Mouse (Mus musculus): Measurements from ENCODE around the gene Rfx1. TPM values are rescaled to one million over a fixed set of nuclear protein-coding genes. Genes with fewer than 3 reads are reported as not detected.
A peak's percentile ranks its signal among the peaks of the same experiment; 100 is the strongest.

Rfx1 gene
- polyA plus RNA-seq, 1 experiment from 2014 or later, result 9.5 TPM

DNA sequence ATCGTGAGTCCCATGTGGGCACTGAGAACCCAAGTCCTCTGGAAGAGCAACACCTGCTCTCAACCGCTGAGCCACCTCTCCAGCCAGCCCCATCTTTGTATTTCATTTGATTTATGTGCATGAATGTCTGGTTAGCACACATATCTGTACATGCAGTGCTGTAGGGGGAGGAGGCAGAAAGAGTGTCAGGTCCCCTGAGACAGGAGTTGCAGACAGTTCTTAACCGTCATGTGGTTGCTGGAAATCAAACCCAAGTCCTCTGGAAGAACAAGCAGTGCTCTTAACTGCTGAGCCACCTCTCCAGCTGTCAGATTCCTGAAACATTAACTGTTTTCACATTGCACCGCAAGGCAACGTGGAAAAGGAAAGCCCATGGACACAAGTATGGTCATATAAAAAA is 18.5 kb upstream of the Rfx1 start:
- H3K36me3 ChIP-seq (ENCODE audit: control insufficient read depth, insufficient read depth, low read length), result no peaks in the 10 kb centered on the region
- no peak for ATAC-seq (replicated peaks; ENCODE audit: low FRiP score)
- 71% methylated on average over 5 of the region's 5 CpGs for WGBS

DNA sequence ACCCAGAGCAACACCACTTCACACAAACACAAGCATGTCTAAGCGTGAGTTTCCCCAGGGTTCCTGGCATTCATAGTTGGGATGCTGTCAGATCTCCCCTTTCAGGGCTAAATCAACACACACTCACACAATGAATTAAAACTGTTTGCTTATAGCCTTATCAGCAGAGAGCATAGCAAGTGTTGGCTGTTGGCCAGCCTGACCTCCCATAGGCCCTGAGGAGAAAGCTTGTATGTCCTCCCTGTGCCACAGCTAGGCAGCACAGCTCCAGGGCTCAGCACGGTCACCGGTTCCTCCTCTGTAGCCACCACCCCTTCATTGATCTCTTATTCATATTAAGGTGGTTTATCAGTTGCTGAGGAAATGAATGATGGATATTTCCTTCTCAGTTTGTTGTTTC is 13.9 kb upstream of the Rfx1 start:
- ATAC-seq (replicated peaks; ENCODE audit: low FRiP score), result no peak
- Histone ChIP-seq H3K9ac (ENCODE audit: low read depth, low read length) (no peak overlapping the region), H3K27ac (ENCODE audit: low read depth, low read length) (no peak overlapping the region), H3K4me1 (replicated peaks; ENCODE audit: control insufficient read depth, insufficient read depth, low read length) (no peaks in the 10 kb centered on the region), H3K36me3 (ENCODE audit: control insufficient read depth, insufficient read depth, low read length) (no peaks in the 10 kb centered on the region), H3K4me2 (no peak overlapping the region), H3K27me3 (replicated peaks; ENCODE audit: control insufficient read depth, insufficient read depth, low read length) (peaks cover 3% of the 10 kb centered on the region; the same call in 1 of the 2 replicates), H3K4me3 (ENCODE audit: low read depth, low read length) (no peak overlapping the region), H3K9me3 (ENCODE audit: control insufficient read depth, low read length) (no peaks in the 10 kb centered on the region)
- 75% methylated on average over 3 of the region's 3 CpGs for WGBS
- DNase-seq (ENCODE audit: low spot score), result no peak

More for the DNA sequence above, 18.5 kb upstream of the Rfx1 start:
- no peaks in the 10 kb centered on the region for H3K9me3 ChIP-seq (ENCODE audit: control insufficient read depth, low read length)
- no peak overlapping the region for H3K27ac ChIP-seq (ENCODE audit: low read depth, low read length)
- no peak overlapping the region for H3K4me2 ChIP-seq
- H3K4me1 ChIP-seq (replicated peaks; ENCODE audit: control insufficient read depth, insufficient read depth, low read length), result no peaks in the 10 kb centered on the region; the same call in 1 of the 2 replicates
- no peak for DNase-seq (ENCODE audit: low spot score)
- H3K9ac ChIP-seq (ENCODE audit: low read depth, low read length), result no peak overlapping the region
- H3K27me3 ChIP-seq (replicated peaks; ENCODE audit: control insufficient read depth, insufficient read depth, low read length), result peaks cover 30% of the 10 kb centered on the region
- H3K4me3 ChIP-seq (ENCODE audit: low read depth, low read length), result no peak overlapping the region

DNA sequence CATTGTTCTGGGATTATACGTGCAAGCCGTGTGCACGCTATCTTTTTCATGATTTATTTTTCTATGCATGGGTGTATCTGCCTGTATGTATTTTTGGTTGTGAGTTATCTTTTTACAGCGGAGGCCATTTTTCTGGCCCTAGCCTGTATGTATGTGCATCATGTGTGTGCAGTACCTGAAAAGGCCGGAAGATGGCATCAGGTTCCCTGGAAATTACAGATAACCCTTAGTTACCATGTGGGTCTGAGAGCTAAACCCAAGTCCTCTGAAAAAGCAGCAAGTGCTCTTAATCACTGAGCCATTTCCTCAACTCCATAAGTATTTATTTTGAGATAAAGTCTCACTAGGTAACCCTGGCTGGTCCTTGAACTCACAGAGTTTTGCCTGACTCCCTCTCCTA is 13.4 kb upstream of the Rfx1 start:
- no peak overlapping the region for H3K4me2 ChIP-seq
- no peaks in the 10 kb centered on the region for H3K36me3 ChIP-seq (ENCODE audit: control insufficient read depth, insufficient read depth, low read length)
- H3K27ac ChIP-seq (ENCODE audit: low read depth, low read length), result no peak overlapping the region
- no peaks in the 10 kb centered on the region for H3K4me1 ChIP-seq (replicated peaks; ENCODE audit: control insufficient read depth, insufficient read depth, low read length)
- peaks cover 3% of the 10 kb centered on the region; the same call in 1 of the 2 replicates for H3K27me3 ChIP-seq (replicated peaks; ENCODE audit: control insufficient read depth, insufficient read depth, low read length)
- no peaks in the 10 kb centered on the region for H3K9me3 ChIP-seq (ENCODE audit: control insufficient read depth, low read length)
- H3K4me3 ChIP-seq (ENCODE audit: low read depth, low read length), result no peak overlapping the region
- H3K9ac ChIP-seq (ENCODE audit: low read depth, low read length), result no peak overlapping the region
- 85% methylated on average over 5 of the region's 5 CpGs for WGBS
- DNase-seq (ENCODE audit: low spot score) (no peak), ATAC-seq (replicated peaks; ENCODE audit: low FRiP score) (no peak)

DNA sequence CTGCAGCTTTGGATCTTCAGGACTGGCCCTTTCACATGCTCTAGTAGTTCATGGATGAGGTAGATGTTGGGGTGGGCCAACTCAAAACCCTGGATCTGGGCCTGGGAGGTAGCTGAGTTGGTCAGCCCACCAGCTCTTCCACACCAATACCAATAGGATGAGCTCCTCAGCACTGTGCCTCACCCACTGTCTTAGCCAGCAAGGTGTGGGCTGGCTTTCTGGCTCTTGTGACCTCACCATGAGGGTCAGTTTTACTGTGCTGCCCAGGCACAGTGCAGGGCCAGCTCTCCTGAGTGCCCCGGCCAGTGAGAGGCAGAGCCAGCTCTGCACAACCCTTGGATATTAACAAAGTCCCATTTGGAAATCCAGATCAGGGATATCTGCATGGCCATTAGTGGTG is 8.8 kb upstream of the Rfx1 start:
- peaks cover 4% of the 10 kb centered on the region; the same call in 1 of the 2 replicates for H3K4me1 ChIP-seq (replicated peaks; ENCODE audit: control insufficient read depth, insufficient read depth, low read length)
- no peak overlapping the region for H3K9ac ChIP-seq (ENCODE audit: low read depth, low read length)
- no peak for ATAC-seq (replicated peaks; ENCODE audit: low FRiP score)
- H3K4me2 ChIP-seq, result no peak overlapping the region
- H3K4me3 ChIP-seq (ENCODE audit: low read depth, low read length), result no peak overlapping the region
- no peaks in the 10 kb centered on the region for H3K36me3 ChIP-seq (ENCODE audit: control insufficient read depth, insufficient read depth, low read length)
- 92% methylated on average over 1 of the region's 1 CpGs for WGBS
- no peaks in the 10 kb centered on the region for H3K27me3 ChIP-seq (replicated peaks; ENCODE audit: control insufficient read depth, insufficient read depth, low read length)
- no peak for DNase-seq (ENCODE audit: low spot score)
- H3K9me3 ChIP-seq (ENCODE audit: control insufficient read depth, low read length), result no peaks in the 10 kb centered on the region
- no peak overlapping the region for H3K27ac ChIP-seq (ENCODE audit: low read depth, low read length)

DNA sequence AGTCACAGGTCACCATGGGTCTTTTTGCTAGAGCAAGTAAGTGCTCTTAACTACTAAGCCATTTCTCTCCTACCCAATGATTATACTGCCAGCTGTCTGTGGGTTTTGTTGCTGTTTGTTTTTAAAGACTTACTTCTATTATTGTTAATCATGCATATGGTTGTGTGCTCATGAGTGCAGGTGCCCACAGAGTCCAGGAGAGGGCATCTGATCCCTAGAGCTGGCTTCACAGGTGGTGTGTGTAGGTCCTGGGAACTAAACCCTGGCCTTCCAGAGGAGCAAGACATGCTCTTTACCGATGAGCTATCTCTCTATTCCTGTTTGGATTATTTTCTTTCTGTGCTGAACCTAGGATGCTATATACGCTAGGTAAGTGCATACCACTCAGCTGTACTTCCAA is 7.4 kb upstream of the Rfx1 start:
- H3K4me3 ChIP-seq (ENCODE audit: low read depth, low read length), result no peak overlapping the region
- no peaks in the 10 kb centered on the region for H3K9me3 ChIP-seq (ENCODE audit: control insufficient read depth, low read length)
- H3K4me2 ChIP-seq, result no peak overlapping the region
- no peaks in the 10 kb centered on the region for H3K27me3 ChIP-seq (replicated peaks; ENCODE audit: control insufficient read depth, insufficient read depth, low read length)
- DNase-seq (ENCODE audit: low spot score), result no peak
- 87% methylated on average over 2 of the region's 2 CpGs for WGBS
- no peak overlapping the region for H3K27ac ChIP-seq (ENCODE audit: low read depth, low read length)
- ATAC-seq (replicated peaks; ENCODE audit: low FRiP score), result no peak
- H3K9ac ChIP-seq (ENCODE audit: low read depth, low read length), result no peak overlapping the region
- H3K36me3 ChIP-seq (ENCODE audit: control insufficient read depth, insufficient read depth, low read length), result no peaks in the 10 kb centered on the region
- H3K4me1 ChIP-seq (replicated peaks; ENCODE audit: control insufficient read depth, insufficient read depth, low read length), result peaks cover 12% of the 10 kb centered on the region

DNA sequence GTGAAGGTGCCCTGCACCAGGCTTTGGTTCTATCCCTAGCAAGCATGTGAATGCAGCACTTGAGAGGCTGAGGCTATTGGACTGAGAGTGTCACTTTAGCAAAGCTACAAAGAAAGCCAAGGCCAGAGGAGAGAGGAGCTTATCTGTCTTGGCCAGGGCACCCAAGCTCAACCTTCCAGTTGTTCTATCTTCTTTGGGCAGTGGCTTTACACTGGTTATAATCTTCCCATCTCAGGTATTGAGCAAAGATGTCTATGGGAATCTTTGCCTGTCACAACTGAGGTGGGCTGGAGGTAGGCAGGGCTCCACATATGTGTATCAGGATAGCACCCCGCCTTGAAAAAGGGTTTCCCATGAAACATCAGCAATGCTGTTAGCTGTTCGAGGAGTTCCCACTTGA is 6.4 kb upstream of the Rfx1 start:
- ATAC-seq (replicated peaks; ENCODE audit: low FRiP score), result peak; percentile 75
- no peak overlapping the region for H3K27ac ChIP-seq (ENCODE audit: low read depth, low read length)

DNA sequence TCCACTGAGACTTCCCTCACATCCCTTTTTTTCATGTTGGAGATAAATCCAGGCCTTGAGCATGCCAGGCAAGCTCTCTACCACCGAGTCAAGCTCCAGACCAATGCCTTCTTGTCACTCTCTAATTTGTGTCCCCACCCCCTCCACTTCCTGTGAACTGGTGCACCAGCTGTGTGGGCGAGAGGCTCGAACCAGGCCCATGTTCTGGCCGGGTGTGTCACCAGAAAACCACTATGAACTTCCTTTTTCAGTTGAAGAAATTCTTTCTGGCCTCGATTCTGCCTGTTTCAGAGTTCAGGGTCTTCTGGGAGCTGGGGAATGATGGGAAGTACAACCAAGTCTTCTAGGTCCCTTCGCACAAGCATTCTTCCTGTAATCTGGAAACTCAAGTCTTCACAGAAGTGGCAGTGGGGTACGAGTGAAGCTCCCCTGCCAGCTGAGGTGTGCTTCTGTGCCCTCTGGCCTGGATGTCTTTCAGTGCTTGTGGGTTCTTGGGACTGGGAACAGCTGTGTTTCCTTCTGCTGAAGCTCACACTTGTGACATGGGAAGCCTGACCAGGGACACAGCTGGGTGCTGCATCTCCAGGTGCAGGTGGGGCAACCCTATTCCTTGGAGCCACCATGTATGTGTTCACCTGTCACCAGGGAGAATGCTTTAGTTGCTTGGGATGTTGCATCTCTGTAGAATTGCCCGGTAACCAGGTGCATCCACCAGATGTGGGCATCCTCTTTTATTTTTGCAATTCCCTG is 2.6 kb upstream of the Rfx1 start:
- ATAC-seq (replicated peaks; ENCODE audit: low FRiP score), result no peak
- DNase-seq (ENCODE audit: low spot score), result no peak
- no peaks in the 10 kb centered on the region for H3K36me3 ChIP-seq (ENCODE audit: control insufficient read depth, insufficient read depth, low read length)
- 48% methylated on average over 8 of the region's 8 CpGs for WGBS
- H3K4me3 ChIP-seq (ENCODE audit: low read depth, low read length), result no peak overlapping the region
- no peak overlapping the region for H3K4me2 ChIP-seq
- H3K9me3 ChIP-seq (ENCODE audit: control insufficient read depth, low read length), result no peaks in the 10 kb centered on the region
- no peaks in the 10 kb centered on the region for H3K27me3 ChIP-seq (replicated peaks; ENCODE audit: control insufficient read depth, insufficient read depth, low read length)
- peak overlapping the region; percentile 21; the same call in 1 of the 2 replicates for H3K27ac ChIP-seq (ENCODE audit: low read depth, low read length)
- H3K9ac ChIP-seq (ENCODE audit: low read depth, low read length), result no peak overlapping the region
- peaks cover 28% of the 10 kb centered on the region for H3K4me1 ChIP-seq (replicated peaks; ENCODE audit: control insufficient read depth, insufficient read depth, low read length)

More for the DNA sequence above, 6.4 kb upstream of the Rfx1 start:
- Histone ChIP-seq H3K4me2 (no peak overlapping the region), H3K27me3 (replicated peaks; ENCODE audit: control insufficient read depth, insufficient read depth, low read length) (no peaks in the 10 kb centered on the region), H3K36me3 (ENCODE audit: control insufficient read depth, insufficient read depth, low read length) (no peaks in the 10 kb centered on the region), H3K9ac (ENCODE audit: low read depth, low read length) (no peak overlapping the region), H3K4me3 (ENCODE audit: low read depth, low read length) (no peak overlapping the region), H3K9me3 (ENCODE audit: control insufficient read depth, low read length) (no peaks in the 10 kb centered on the region), H3K4me1 (replicated peaks; ENCODE audit: control insufficient read depth, insufficient read depth, low read length) (peaks cover 13% of the 10 kb centered on the region)
- DNase-seq (ENCODE audit: low spot score), result no peak
- WGBS, result 51% methylated on average over 2 of the region's 2 CpGs

DNA sequence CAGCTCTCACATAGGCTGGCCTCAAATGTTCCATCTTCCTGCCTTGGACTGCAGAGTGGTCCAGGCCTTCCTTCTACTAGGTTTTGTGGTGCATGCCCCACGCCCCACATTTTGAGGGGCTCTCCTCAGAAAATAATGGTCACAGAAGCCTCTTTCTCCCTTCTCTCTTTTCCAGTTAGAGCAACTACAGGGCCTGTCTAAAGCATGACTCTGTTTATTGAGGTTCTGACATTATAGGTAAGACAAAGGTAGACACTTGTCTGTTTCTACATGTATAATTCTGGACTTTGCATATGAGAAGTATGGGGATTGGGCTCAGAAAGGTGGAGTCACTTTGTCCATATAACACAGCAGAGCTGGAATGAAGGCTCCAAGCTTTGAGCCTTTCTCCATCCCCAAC is 1.6 kb upstream of the Rfx1 start, which contains the start of gene Gm10643:
Gm10643 (minus strand) TSS at position 101 of the 400 bp plus-strand sequence.
- peak within 1 kb of the TSS; percentile 99 for H3K27ac ChIP-seq (ENCODE audit: low read depth, low read length)
- no peaks in the 10 kb centered on the region for H3K36me3 ChIP-seq (ENCODE audit: control insufficient read depth, insufficient read depth, low read length)
- DNase-seq (ENCODE audit: low spot score) (no peak), ATAC-seq (replicated peaks; ENCODE audit: low FRiP score) (no peak)
- 88% methylated on average over 1 of the region's 1 CpGs for WGBS
- H3K9ac ChIP-seq (ENCODE audit: low read depth, low read length), result peak within 1 kb of the TSS; percentile 78
- no peaks in the 10 kb centered on the region for H3K9me3 ChIP-seq (ENCODE audit: control insufficient read depth, low read length)
- no peaks in the 10 kb centered on the region for H3K27me3 ChIP-seq (replicated peaks; ENCODE audit: control insufficient read depth, insufficient read depth, low read length)
- H3K4me1 ChIP-seq (replicated peaks; ENCODE audit: control insufficient read depth, insufficient read depth, low read length), result peaks cover 34% of the 10 kb centered on the region
- H3K4me3 ChIP-seq (ENCODE audit: low read depth, low read length), result peak within 1 kb of the TSS; percentile 94
- peak within 1 kb of the TSS; percentile 90 for H3K4me2 ChIP-seq

DNA sequence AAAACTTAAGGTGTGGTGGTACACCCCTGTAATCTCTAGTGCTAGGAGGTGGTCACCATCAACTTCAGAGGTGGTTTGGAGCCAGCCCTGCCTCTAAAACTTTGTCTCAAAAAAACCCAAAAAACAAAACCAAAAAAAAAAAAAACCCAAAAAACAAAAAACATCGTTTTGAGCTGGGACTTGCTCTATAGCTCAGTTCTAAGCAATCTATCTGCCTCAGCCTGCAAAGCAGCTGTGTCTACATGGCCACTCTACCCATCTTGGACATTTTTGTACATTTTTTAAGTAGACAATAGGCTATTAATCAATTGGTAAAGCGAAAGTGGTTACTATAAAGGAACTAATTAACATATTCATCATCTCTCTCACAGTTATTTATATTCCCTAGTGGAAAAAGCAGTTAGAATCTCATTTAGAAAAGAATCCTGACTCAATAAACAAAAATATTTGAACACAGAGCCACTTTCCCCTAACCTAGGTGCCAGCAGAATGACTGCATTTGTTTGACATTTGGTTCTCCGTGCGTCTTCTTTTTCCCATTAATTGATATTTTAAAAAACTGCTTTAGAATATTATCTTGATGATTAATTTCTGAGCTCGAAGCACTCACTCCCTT is 1.1 kb upstream of the Rfx1 start:
- Histone ChIP-seq H3K4me2 (peak overlapping the region; percentile 90), H3K27ac (ENCODE audit: low read depth, low read length) (peak overlapping the region; percentile 99), H3K4me3 (ENCODE audit: low read depth, low read length) (peak overlapping the region; percentile 94), H3K9ac (ENCODE audit: low read depth, low read length) (peak overlapping the region; percentile 78), H3K36me3 (ENCODE audit: control insufficient read depth, insufficient read depth, low read length) (no peaks in the 10 kb centered on the region), H3K9me3 (ENCODE audit: control insufficient read depth, low read length) (no peaks in the 10 kb centered on the region), H3K4me1 (replicated peaks; ENCODE audit: control insufficient read depth, insufficient read depth, low read length) (peaks cover 30% of the 10 kb centered on the region), H3K27me3 (replicated peaks; ENCODE audit: control insufficient read depth, insufficient read depth, low read length) (no peaks in the 10 kb centered on the region)
- WGBS, result 24% methylated on average over 5 of the region's 5 CpGs
- DNase-seq (ENCODE audit: low spot score), result no peak
- no peak for ATAC-seq (replicated peaks; ENCODE audit: low FRiP score)
